Mouse (Mus musculus): ENCODE data around the gene E130114P18Rik. TPM values are rescaled to one million over a fixed set of nuclear protein-coding genes. Genes with fewer than 3 reads are reported as not detected.

The E130114P18Rik gene
- polyA plus RNA-seq, 1 experiment: 14.9 TPM

- WGBS: 79% methylated on average over 7 of the region's 7 CpGs
- Histone ChIP-seq H3K27ac (ENCODE audit: insufficient read depth, low read length) (no peak overlapping the region), H3K4me3 (replicated peaks; ENCODE audit: insufficient read depth, low read depth, low read length) (no peak overlapping the region), H3K27me3 (ENCODE audit: control insufficient read depth, insufficient read depth, low read length) (no peaks in the 10 kb centered on the region), H3K4me1 (ENCODE audit: control insufficient read depth, insufficient read depth, low read length) (no peaks in the 10 kb centered on the region; the same call in 1 of the 2 replicates)
- TF ChIP-seq CTCF (IDR thresholded peaks at IDR 0.05; ENCODE audit: borderline replicate concordance, insufficient read depth, low read depth, low read length): no peak
- TF ChIP-seq POLR2A (IDR thresholded peaks at IDR 0.05; ENCODE audit: borderline replicate concordance, insufficient read depth, low read length): no peak
- peak in 1 of 2 experiments; percentile 10 for DNase-seq
These were observed 80.9 kb downstream of the E130114P18Rik start for GRCm38 (mm10) chr4:97696684-97697615.

- H3K27ac ChIP-seq (ENCODE audit: insufficient read depth, low read length): no peak overlapping the region
- DNase-seq: peak in 1 of 2 experiments; percentile 27
- H3K27me3 ChIP-seq (ENCODE audit: control insufficient read depth, insufficient read depth, low read length): no peaks in the 10 kb centered on the region
- no peaks in the 10 kb centered on the region; the same call in 1 of the 2 replicates for H3K4me1 ChIP-seq (ENCODE audit: control insufficient read depth, insufficient read depth, low read length)
- H3K4me3 ChIP-seq (replicated peaks; ENCODE audit: insufficient read depth, low read depth, low read length): no peak overlapping the region
- WGBS: 64% methylated on average over 7 of the region's 7 CpGs
- TF ChIP-seq CTCF (IDR thresholded peaks at IDR 0.05; ENCODE audit: borderline replicate concordance, insufficient read depth, low read depth, low read length) (no peak), POLR2A (IDR thresholded peaks at IDR 0.05; ENCODE audit: borderline replicate concordance, insufficient read depth, low read length) (no peak)
These were observed 82.4 kb downstream of the E130114P18Rik start for GRCm38 (mm10) chr4:97695414-97696040.

- TF ChIP-seq CTCF (IDR thresholded peaks at IDR 0.05; ENCODE audit: borderline replicate concordance, insufficient read depth, low read depth, low read length): no peak
- no peak for TF ChIP-seq POLR2A (IDR thresholded peaks at IDR 0.05; ENCODE audit: borderline replicate concordance, insufficient read depth, low read length)
- Histone ChIP-seq H3K27me3 (ENCODE audit: control insufficient read depth, insufficient read depth, low read length) (no peaks in the 10 kb centered on the region), H3K4me3 (replicated peaks; ENCODE audit: insufficient read depth, low read depth, low read length) (no peak overlapping the region), H3K27ac (ENCODE audit: insufficient read depth, low read length) (no peak overlapping the region), H3K4me1 (ENCODE audit: control insufficient read depth, insufficient read depth, low read length) (no peaks in the 10 kb centered on the region; the same call in 1 of the 2 replicates)
- 83% methylated on average over 4 of the region's 4 CpGs for WGBS
- DNase-seq: no peak
These were observed 83.9 kb downstream of the E130114P18Rik start for GRCm38 (mm10) chr4:97693931-97694330.

GRCm38 (mm10) chr4:97693054-97693453 is 84.8 kb downstream of the E130114P18Rik start:
- Histone ChIP-seq H3K27ac (ENCODE audit: insufficient read depth, low read length) (no peak overlapping the region), H3K4me1 (ENCODE audit: control insufficient read depth, insufficient read depth, low read length) (no peaks in the 10 kb centered on the region; the same call in 1 of the 2 replicates), H3K27me3 (ENCODE audit: control insufficient read depth, insufficient read depth, low read length) (no peaks in the 10 kb centered on the region), H3K4me3 (replicated peaks; ENCODE audit: insufficient read depth, low read depth, low read length) (no peak overlapping the region)
- WGBS: 88% methylated on average over 4 of the region's 4 CpGs
- DNase-seq: no peak
- TF ChIP-seq CTCF (IDR thresholded peaks at IDR 0.05; ENCODE audit: borderline replicate concordance, insufficient read depth, low read depth, low read length) (no peak), POLR2A (IDR thresholded peaks at IDR 0.05; ENCODE audit: borderline replicate concordance, insufficient read depth, low read length) (no peak)

- DNase-seq: no peak
- no peaks in the 10 kb centered on the region for H3K4me1 ChIP-seq (ENCODE audit: control insufficient read depth, insufficient read depth, low read length)
- no peak overlapping the region for H3K4me3 ChIP-seq (replicated peaks; ENCODE audit: insufficient read depth, low read depth, low read length)
- 81% methylated on average over 7 of the region's 7 CpGs for WGBS
- no peak overlapping the region for H3K27ac ChIP-seq (ENCODE audit: insufficient read depth, low read length)
- TF ChIP-seq CTCF (IDR thresholded peaks at IDR 0.05; ENCODE audit: borderline replicate concordance, insufficient read depth, low read depth, low read length): no peak
- no peak for TF ChIP-seq POLR2A (IDR thresholded peaks at IDR 0.05; ENCODE audit: borderline replicate concordance, insufficient read depth, low read length)
- no peaks in the 10 kb centered on the region for H3K27me3 ChIP-seq (ENCODE audit: control insufficient read depth, insufficient read depth, low read length)
These were observed 87.5 kb downstream of the E130114P18Rik start for GRCm38 (mm10) chr4:97690384-97690766.

GRCm38 (mm10) chr4:97689456-97690383 is 88.2 kb downstream of the E130114P18Rik start:
- Histone ChIP-seq H3K4me3 (replicated peaks; ENCODE audit: insufficient read depth, low read depth, low read length) (no peak overlapping the region), H3K27me3 (ENCODE audit: control insufficient read depth, insufficient read depth, low read length) (no peaks in the 10 kb centered on the region), H3K27ac (ENCODE audit: insufficient read depth, low read length) (no peak overlapping the region), H3K4me1 (ENCODE audit: control insufficient read depth, insufficient read depth, low read length) (no peaks in the 10 kb centered on the region)
- WGBS: 80% methylated on average over 8 of the region's 8 CpGs
- TF ChIP-seq CTCF (IDR thresholded peaks at IDR 0.05; ENCODE audit: borderline replicate concordance, insufficient read depth, low read depth, low read length) (no peak), POLR2A (IDR thresholded peaks at IDR 0.05; ENCODE audit: borderline replicate concordance, insufficient read depth, low read length) (no peak)
- no peak for DNase-seq

GRCm38 (mm10) chr4:97686020-97686419 is 91.9 kb downstream of the E130114P18Rik start:
- no peaks in the 10 kb centered on the region for H3K27me3 ChIP-seq (ENCODE audit: control insufficient read depth, insufficient read depth, low read length)
- no peak overlapping the region for H3K4me3 ChIP-seq (replicated peaks; ENCODE audit: insufficient read depth, low read depth, low read length)
- H3K27ac ChIP-seq (ENCODE audit: insufficient read depth, low read length): no peak overlapping the region
- WGBS: 54% methylated on average over 5 of the region's 5 CpGs
- TF ChIP-seq CTCF (IDR thresholded peaks at IDR 0.05; ENCODE audit: borderline replicate concordance, insufficient read depth, low read depth, low read length): no peak
- no peak for TF ChIP-seq POLR2A (IDR thresholded peaks at IDR 0.05; ENCODE audit: borderline replicate concordance, insufficient read depth, low read length)
- DNase-seq: no peak
- no peaks in the 10 kb centered on the region for H3K4me1 ChIP-seq (ENCODE audit: control insufficient read depth, insufficient read depth, low read length)
